Mouse (Mus musculus) lung, adult 2 months (tissue): ENCODE measurements around the gene Aldh3a2.

Experiments used
- CTCF ChIP-seq: fragments of 200-500 bp; IDR thresholded peaks from 2 replicates; pipeline ENCODE4 v1.5.1; 2011; ENCODE audit warnings: mild to moderate bottlenecking, low read length, control low read depth; ENCODE audit not compliant: insufficient read depth
- POLR2A ChIP-seq: fragments of 200-500 bp; IDR thresholded peaks from 2 replicates; pipeline ENCODE4 v1.6.1; 2011; ENCODE audit warnings: low read depth, mild to moderate bottlenecking, control low read depth, low read length, borderline replicate concordance; ENCODE audit errors: extremely low read depth

DNA sequence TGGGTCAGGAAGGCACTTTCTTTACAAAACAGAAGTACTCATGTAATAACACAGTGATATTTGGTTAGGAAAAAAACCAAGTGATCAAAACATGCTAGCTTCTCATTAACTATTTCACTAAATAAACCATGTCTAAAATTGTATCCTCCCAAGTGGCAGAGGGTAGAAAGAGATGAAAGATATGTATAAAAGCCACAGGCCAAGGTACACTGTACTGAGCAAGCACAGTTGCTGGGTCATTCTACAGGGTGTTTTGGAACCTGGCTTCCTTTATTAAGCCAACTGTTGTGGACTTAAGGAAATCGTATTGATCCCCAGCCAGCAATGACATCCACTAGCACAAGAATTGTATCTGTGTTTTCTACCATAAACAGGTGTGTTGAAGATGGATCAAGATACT is 3.4 kb downstream of the Aldh3a2 start:
- TF ChIP-seq POLR2A (no peak), CTCF (no peak)
